Mouse (Mus musculus): ENCODE measurements around the gene Adamtsl3. TPM values are rescaled to one million over a fixed set of nuclear protein-coding genes. Genes with fewer than 3 reads are reported as not detected.

The Adamtsl3 gene
- polyA plus RNA-seq, 1 experiment from 2014 or later: 0.31 TPM

DNA sequence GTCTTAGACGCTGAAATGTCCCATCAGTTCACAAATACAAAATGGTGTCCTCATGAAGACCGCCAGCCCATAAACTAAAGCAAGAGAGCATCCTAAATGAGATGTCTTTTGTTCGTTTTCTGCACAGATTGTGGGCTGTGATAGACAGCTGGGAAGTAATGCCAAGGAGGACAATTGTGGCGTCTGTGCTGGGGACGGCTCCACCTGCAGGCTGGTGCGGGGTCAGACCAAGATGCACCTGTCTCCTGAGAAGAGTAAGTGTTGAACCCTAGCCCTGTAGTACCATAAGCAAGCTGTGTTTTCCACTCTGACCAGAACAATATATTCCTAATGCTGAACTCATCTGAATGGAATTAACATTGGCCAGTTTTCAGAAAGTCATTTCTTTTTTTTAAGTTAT is 129.9 kb downstream of the Adamtsl3 start:
- H3K27ac ChIP-seq (replicated peaks; ENCODE audit: low read depth, low read length): no peak overlapping the region
- no peak overlapping the region for H3K4me2 ChIP-seq (ENCODE audit: low read depth, low read length)
- no peaks in the 10 kb centered on the region for H3K9me3 ChIP-seq (replicated peaks; ENCODE audit: control insufficient read depth, low read length)
- no peak overlapping the region for H3K4me3 ChIP-seq (ENCODE audit: low read depth, low read length)
- no peak for ATAC-seq (replicated peaks; ENCODE audit: insufficient number of reproducible peaks, low FRiP score, low TSS enrichment, low read depth)
- H3K36me3 ChIP-seq (replicated peaks; ENCODE audit: control insufficient read depth, insufficient read depth, low read depth, low read length): no peaks in the 10 kb centered on the region
- no peaks in the 10 kb centered on the region for H3K27me3 ChIP-seq (ENCODE audit: control insufficient read depth, insufficient read depth, low read length)
- DNase-seq (ENCODE audit: low spot score): no peak
- WGBS: 60% methylated on average over 6 of the region's 6 CpGs
- H3K9ac ChIP-seq (replicated peaks; ENCODE audit: low read length): no peak overlapping the region
- no peaks in the 10 kb centered on the region for H3K4me1 ChIP-seq (ENCODE audit: control insufficient read depth, insufficient read depth, low read length)

DNA sequence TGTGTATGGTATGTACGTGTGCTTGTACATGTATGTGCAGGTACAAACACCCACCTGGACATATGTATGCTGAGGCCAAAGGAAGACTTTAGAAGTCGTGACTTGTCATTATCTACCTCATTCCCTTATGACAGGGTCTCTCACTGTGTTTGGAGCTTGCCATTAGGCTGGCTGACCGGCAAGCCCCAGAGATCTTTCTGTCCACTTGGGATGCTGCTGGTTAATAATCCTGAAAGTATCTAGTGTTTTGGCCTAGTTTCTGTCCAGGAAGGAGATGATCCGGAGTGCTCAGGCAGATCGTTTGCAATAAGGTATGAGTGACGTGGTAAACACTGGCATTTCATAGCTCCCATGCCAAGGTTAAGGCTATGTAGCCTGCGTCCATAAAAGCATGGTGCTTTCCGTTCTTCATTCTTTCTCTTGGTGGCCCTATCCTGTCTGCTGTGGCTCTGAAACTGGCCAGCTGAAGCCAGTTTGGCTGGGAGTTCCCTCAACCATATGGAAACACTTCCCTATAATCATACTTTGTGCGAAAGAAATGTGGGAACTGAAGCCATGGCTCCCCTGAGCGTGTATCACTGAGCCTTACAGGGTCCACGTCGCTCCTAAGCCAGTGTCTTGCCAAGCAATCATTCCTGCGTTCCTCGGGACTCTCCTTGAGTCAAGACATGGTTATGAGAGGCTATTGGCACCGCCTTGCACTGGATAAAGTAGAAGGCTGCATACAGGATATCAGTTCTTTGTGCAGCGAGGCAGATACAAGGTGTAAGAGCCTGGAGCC is 141.1 kb downstream of the Adamtsl3 start:
- ATAC-seq (replicated peaks; ENCODE audit: insufficient number of reproducible peaks, low FRiP score, low TSS enrichment, low read depth): no peak
- Histone ChIP-seq H3K9me3 (replicated peaks; ENCODE audit: control insufficient read depth, low read length) (no peaks in the 10 kb centered on the region), H3K4me2 (ENCODE audit: low read depth, low read length) (no peak overlapping the region), H3K4me3 (ENCODE audit: low read depth, low read length) (no peak overlapping the region), H3K27ac (replicated peaks; ENCODE audit: low read depth, low read length) (no peak overlapping the region), H3K9ac (replicated peaks; ENCODE audit: low read length) (no peak overlapping the region), H3K36me3 (replicated peaks; ENCODE audit: control insufficient read depth, insufficient read depth, low read depth, low read length) (no peaks in the 10 kb centered on the region), H3K27me3 (ENCODE audit: control insufficient read depth, insufficient read depth, low read length) (no peaks in the 10 kb centered on the region), H3K4me1 (ENCODE audit: control insufficient read depth, insufficient read depth, low read length) (no peaks in the 10 kb centered on the region)
- WGBS: 78% methylated on average over 16 of the region's 16 CpGs
- DNase-seq (ENCODE audit: low spot score): peak; percentile 39

DNA sequence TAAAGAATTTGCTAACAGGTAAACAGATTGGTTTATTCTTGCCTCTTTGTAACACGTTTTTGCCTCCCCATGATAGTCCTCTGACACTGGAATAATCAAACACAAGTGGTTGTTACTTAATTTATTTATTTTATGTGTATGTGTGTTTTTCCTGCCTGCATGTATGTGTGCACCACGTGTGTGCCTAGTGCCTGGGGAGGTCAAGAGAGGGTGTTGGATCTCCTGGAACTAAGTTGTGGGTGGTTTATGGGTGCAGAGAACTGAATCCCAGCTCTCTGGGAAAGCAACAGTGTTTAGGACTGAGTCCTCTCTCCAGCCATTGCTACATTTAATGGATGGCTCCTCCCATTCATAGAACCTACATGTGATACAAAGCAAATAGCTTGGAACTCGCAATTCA is 143.0 kb downstream of the Adamtsl3 start:
- H3K27me3 ChIP-seq (ENCODE audit: control insufficient read depth, insufficient read depth, low read length): no peaks in the 10 kb centered on the region
- H3K9ac ChIP-seq (replicated peaks; ENCODE audit: low read length): no peak overlapping the region
- DNase-seq (ENCODE audit: low spot score): no peak
- no peak for ATAC-seq (replicated peaks; ENCODE audit: insufficient number of reproducible peaks, low FRiP score, low TSS enrichment, low read depth)
- no peak overlapping the region for H3K4me3 ChIP-seq (ENCODE audit: low read depth, low read length)
- H3K4me1 ChIP-seq (ENCODE audit: control insufficient read depth, insufficient read depth, low read length): no peaks in the 10 kb centered on the region
- H3K36me3 ChIP-seq (replicated peaks; ENCODE audit: control insufficient read depth, insufficient read depth, low read depth, low read length): no peaks in the 10 kb centered on the region
- no peaks in the 10 kb centered on the region for H3K9me3 ChIP-seq (replicated peaks; ENCODE audit: control insufficient read depth, low read length)
- H3K27ac ChIP-seq (replicated peaks; ENCODE audit: low read depth, low read length): no peak overlapping the region
- H3K4me2 ChIP-seq (ENCODE audit: low read depth, low read length): no peak overlapping the region
- WGBS: 81% methylated on average over 3 of the region's 3 CpGs

DNA sequence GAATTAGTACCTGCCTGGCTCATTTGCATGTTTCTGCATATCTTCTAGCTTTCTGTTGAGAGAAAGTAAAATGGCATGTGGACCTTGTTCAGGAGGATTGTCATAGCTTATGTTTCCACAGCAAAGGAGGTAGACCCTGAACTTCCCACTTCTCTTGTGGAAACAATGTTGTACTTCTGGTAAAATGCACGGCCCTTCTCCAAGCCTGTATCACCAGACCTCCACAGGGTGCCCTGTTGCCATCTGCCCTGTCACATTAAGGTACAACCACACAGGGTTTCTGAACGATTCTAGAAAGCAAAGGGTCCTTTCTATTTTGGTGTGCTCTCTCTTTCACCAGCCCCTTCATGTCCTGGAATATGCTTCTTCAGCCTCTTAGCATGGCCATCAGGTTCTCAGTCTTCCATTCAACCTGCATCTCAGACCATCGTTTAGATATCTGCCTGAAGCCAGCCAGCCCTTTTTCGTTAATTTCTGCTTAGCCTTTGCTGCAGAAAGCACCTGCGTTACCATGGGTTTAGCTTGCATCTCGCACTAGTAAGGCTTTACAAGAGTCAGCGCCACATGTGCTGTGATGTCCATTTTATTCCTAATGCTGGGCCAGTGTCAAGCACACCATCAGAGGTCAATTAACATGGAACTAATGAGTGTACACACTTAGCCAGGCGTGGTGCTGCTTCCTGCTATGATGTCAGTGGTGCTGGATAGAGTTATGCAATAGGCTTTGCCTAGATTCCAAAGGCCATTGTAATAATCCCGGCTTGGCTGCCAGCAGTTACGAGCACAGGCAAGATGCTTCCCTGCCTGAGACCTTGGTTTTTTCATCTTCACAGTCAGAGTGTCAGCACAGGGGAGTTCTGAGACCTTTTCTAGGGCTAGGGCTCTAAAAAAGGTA is 143.6 kb downstream of the Adamtsl3 start:
- no peak for DNase-seq (ENCODE audit: low spot score)
- no peak overlapping the region for H3K9ac ChIP-seq (replicated peaks; ENCODE audit: low read length)
- H3K4me1 ChIP-seq (ENCODE audit: control insufficient read depth, insufficient read depth, low read length): no peaks in the 10 kb centered on the region
- no peak for ATAC-seq (replicated peaks; ENCODE audit: insufficient number of reproducible peaks, low FRiP score, low TSS enrichment, low read depth)
- H3K4me3 ChIP-seq (ENCODE audit: low read depth, low read length): no peak overlapping the region
- H3K4me2 ChIP-seq (ENCODE audit: low read depth, low read length): no peak overlapping the region
- no peaks in the 10 kb centered on the region for H3K36me3 ChIP-seq (replicated peaks; ENCODE audit: control insufficient read depth, insufficient read depth, low read depth, low read length)
- no peaks in the 10 kb centered on the region for H3K27me3 ChIP-seq (ENCODE audit: control insufficient read depth, insufficient read depth, low read length)
- no peaks in the 10 kb centered on the region for H3K9me3 ChIP-seq (replicated peaks; ENCODE audit: control insufficient read depth, low read length)
- no peak overlapping the region for H3K27ac ChIP-seq (replicated peaks; ENCODE audit: low read depth, low read length)
- WGBS: 74% methylated on average over 10 of the region's 10 CpGs

DNA sequence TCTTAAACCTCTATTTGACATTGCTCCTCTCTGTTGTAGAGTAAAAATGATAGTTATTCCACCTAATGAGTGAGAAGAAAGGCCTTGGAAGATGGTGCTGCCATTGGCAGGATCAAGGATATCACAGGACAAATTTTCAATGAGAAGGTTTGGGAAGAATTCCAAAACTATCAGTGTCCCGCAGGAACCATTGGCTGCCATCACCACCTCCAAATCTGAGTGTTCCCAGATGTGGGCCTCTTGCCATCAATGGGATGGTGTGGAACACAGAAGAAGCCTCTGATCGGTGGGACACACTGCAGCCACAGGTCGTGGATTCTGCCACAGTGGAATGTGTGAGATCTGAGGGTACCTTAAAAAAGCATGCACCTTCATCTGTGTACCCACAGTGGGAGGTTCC is 147.9 kb downstream of the Adamtsl3 start:
- WGBS: 81% methylated on average over 3 of the region's 3 CpGs
- no peaks in the 10 kb centered on the region for H3K27me3 ChIP-seq (ENCODE audit: control insufficient read depth, insufficient read depth, low read length)
- no peak overlapping the region for H3K9ac ChIP-seq (replicated peaks; ENCODE audit: low read length)
- DNase-seq (ENCODE audit: low spot score) (no peak), ATAC-seq (replicated peaks; ENCODE audit: insufficient number of reproducible peaks, low FRiP score, low TSS enrichment, low read depth) (no peak)
- H3K4me1 ChIP-seq (ENCODE audit: control insufficient read depth, insufficient read depth, low read length): no peaks in the 10 kb centered on the region
- H3K4me2 ChIP-seq (ENCODE audit: low read depth, low read length): no peak overlapping the region
- no peak overlapping the region for H3K4me3 ChIP-seq (ENCODE audit: low read depth, low read length)
- H3K36me3 ChIP-seq (replicated peaks; ENCODE audit: control insufficient read depth, insufficient read depth, low read depth, low read length): no peaks in the 10 kb centered on the region
- H3K27ac ChIP-seq (replicated peaks; ENCODE audit: low read depth, low read length): no peak overlapping the region
- no peaks in the 10 kb centered on the region for H3K9me3 ChIP-seq (replicated peaks; ENCODE audit: control insufficient read depth, low read length)

DNA sequence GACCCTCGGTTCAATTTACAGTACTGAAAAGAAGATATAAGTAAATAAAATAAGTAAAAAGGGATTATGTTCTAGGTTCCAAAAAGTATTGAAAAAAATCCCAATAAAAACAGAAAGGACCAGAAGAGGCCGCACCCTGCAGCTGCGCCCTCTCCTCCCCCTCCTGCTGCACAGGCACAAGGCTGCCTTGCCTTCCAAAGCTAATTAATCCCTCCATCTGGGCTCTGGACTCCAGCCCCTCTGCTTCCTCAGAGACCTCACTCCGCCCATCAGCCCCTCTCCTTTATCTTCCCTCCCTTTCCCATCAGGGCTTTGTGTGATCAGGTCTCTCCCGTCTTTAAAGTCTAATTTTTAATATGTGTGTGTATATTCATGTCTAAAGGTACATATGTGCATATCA is 149.3 kb downstream of the Adamtsl3 start:
- no peaks in the 10 kb centered on the region for H3K27me3 ChIP-seq (ENCODE audit: control insufficient read depth, insufficient read depth, low read length)
- H3K9ac ChIP-seq (replicated peaks; ENCODE audit: low read length): no peak overlapping the region
- H3K36me3 ChIP-seq (replicated peaks; ENCODE audit: control insufficient read depth, insufficient read depth, low read depth, low read length): no peaks in the 10 kb centered on the region
- H3K4me2 ChIP-seq (ENCODE audit: low read depth, low read length): no peak overlapping the region
- 0 out of 2 replicates have a peak, but pooled peaks have one; percentile 52 for ATAC-seq (replicated peaks; ENCODE audit: insufficient number of reproducible peaks, low FRiP score, low TSS enrichment, low read depth)
- no peaks in the 10 kb centered on the region for H3K4me1 ChIP-seq (ENCODE audit: control insufficient read depth, insufficient read depth, low read length)
- DNase-seq (ENCODE audit: low spot score): peak; percentile 20
- H3K9me3 ChIP-seq (replicated peaks; ENCODE audit: control insufficient read depth, low read length): no peaks in the 10 kb centered on the region
- 49% methylated on average over 5 of the region's 5 CpGs for WGBS
- H3K4me3 ChIP-seq (ENCODE audit: low read depth, low read length): no peak overlapping the region
- H3K27ac ChIP-seq (replicated peaks; ENCODE audit: low read depth, low read length): no peak overlapping the region

DNA sequence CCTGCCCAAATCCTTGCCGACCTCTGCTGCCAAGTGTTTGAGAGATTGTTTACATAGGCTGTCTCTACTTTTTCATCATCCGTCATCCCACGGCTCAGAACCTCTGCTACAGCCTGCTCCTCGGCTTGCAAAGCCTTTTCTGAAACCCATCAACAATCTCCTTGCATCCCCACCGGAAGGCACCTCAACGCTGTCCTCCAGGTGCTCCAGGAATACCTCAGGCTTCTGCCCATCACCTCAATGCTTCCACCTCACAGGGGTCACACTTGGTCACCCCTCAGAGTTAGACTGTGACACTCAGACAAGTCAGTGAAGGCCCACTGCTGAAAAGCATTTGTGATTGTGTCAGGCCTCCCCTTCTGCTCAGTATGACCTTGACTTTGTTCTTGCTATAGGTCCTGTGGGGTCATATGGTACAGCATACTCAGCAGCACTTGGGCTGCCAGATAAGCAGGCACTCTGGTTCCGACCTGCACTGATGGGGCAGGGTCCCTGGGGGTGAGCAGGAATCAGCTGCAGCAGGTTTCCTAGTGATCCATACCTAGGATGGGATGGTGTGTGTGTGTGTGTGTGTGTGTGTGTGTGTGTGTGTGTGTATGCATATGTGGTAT is 150.0 kb downstream of the Adamtsl3 start:
- ATAC-seq (replicated peaks; ENCODE audit: insufficient number of reproducible peaks, low FRiP score, low TSS enrichment, low read depth): peak; percentile 23; the same call in 1 of the 2 replicates

More for the DNA sequence above, 150.0 kb downstream of the Adamtsl3 start:
- 57% methylated on average over 7 of the region's 7 CpGs for WGBS
- Histone ChIP-seq H3K4me2 (ENCODE audit: low read depth, low read length) (no peak overlapping the region), H3K36me3 (replicated peaks; ENCODE audit: control insufficient read depth, insufficient read depth, low read depth, low read length) (no peaks in the 10 kb centered on the region), H3K27me3 (ENCODE audit: control insufficient read depth, insufficient read depth, low read length) (no peaks in the 10 kb centered on the region), H3K9ac (replicated peaks; ENCODE audit: low read length) (no peak overlapping the region), H3K4me1 (ENCODE audit: control insufficient read depth, insufficient read depth, low read length) (no peaks in the 10 kb centered on the region), H3K4me3 (ENCODE audit: low read depth, low read length) (no peak overlapping the region), H3K9me3 (replicated peaks; ENCODE audit: control insufficient read depth, low read length) (no peaks in the 10 kb centered on the region), H3K27ac (replicated peaks; ENCODE audit: low read depth, low read length) (no peak overlapping the region)
- DNase-seq (ENCODE audit: low spot score): no peak
